10 mouse cellular contexts compared by ENCODE assay signal in genomic region chr14:31519165-31519564, GRCm38 (mm10). TPM values are rescaled to one million over a fixed set of nuclear protein-coding genes. Genes with fewer than 3 reads are reported as not detected.
DNase-seq lines count a peak whose midpoint lies in the region; ATAC-seq and TF ChIP-seq lines count a peak whose summit lies in the region.
"Had no signal": no experiment of that assay in that cellular context is flagged by ENCODE, and none has a peak within 500 bp of the region (broad histone marks: within the 10 kb centered on the region; RNA-seq: fewer than 3 reads in every experiment).

No protein-coding gene starts in this region.

- WGBS in heart, embryonic 14.5 days, result 17% methylated on average over 3 of the region's 3 CpGs
- WGBS in embryonic facial prominence, embryonic 14.5 days, result 34% methylated on average over 3 of the region's 3 CpGs
- WGBS in liver, embryonic 14.5 days (ENCODE audit: insufficient replicate concordance), result 33% methylated on average over 3 of the region's 3 CpGs

- 0 out of 4 replicates have a peak, but pooled peaks cover 0 to 3% of the 10 kb centered on the region in 2 experiments for H3K4me1 ChIP-seq in heart, embryonic 14.5 days (ENCODE audit: control insufficient read depth in 2 of 2, insufficient read depth in 2 of 2, low read length in 2 of 2)
- H3K4me1 ChIP-seq in MEL (ENCODE audit: control insufficient read depth in 1 of 2, insufficient read depth in 2 of 2, low read length in 2 of 2), result no peaks in the 10 kb centered on the region
- H3K4me1 ChIP-seq in embryonic facial prominence, embryonic 14.5 days (ENCODE audit: control insufficient read depth, insufficient read depth, low read length), result no peaks in the 10 kb centered on the region; the same call in 1 of the 2 replicates
- H3K4me1 ChIP-seq in liver, embryonic 14.5 days (replicated peaks; ENCODE audit: control insufficient read depth in 2 of 2, insufficient read depth in 2 of 2, low read length in 1 of 2), result no peaks in the 10 kb centered on the region
- H3K4me1 ChIP-seq: embryonic facial prominence, embryonic 15.5 days; midbrain, embryonic 13.5 days had no signal

- peaks cover 7% of the 10 kb centered on the region; the same call in 1 of the 2 replicates for H3K9me3 ChIP-seq in heart, embryonic 14.5 days (ENCODE audit: control insufficient read depth, low read length)
- H3K9me3 ChIP-seq in MEL (replicated peaks; ENCODE audit: insufficient read depth, low read length), result no peaks in the 10 kb centered on the region
- H3K9me3 ChIP-seq in embryonic facial prominence, embryonic 14.5 days (ENCODE audit: control insufficient read depth, low read length), result 0 out of 2 replicates have a peak, but pooled peaks cover 8% of the 10 kb centered on the region
- no peaks in the 10 kb centered on the region for H3K9me3 ChIP-seq in liver, embryonic 14.5 days (ENCODE audit: control insufficient read depth, low read length)
- H3K9me3 ChIP-seq: embryonic facial prominence, embryonic 15.5 days had no signal

- no peaks in the 10 kb centered on the region for H3K79me2 ChIP-seq in MEL (ENCODE audit: control insufficient read depth, insufficient read depth, low read length, poor library complexity)

- TF ChIP-seq RAD21 in MEL (IDR thresholded peaks at IDR 0.05; ENCODE audit: low read depth, low read length), result peak; percentile 24

- ATAC-seq in heart, embryonic 14.5 days (ENCODE audit: insufficient number of reproducible peaks, insufficient read depth, low FRiP score, low read depth), result no peak
- ATAC-seq in embryonic facial prominence, embryonic 14.5 days (ENCODE audit: low read depth), result no peak
- no peak for ATAC-seq in liver, embryonic 14.5 days (ENCODE audit: insufficient read depth)
- no peak for ATAC-seq in inflammation-experienced regulatory T-cells, adult 6 months
- ATAC-seq: midbrain, embryonic 13.5 days had no signal

- H3K4me2 ChIP-seq in heart, embryonic 14.5 days (ENCODE audit: low read length), result peak overlapping the region; percentile 31
- no peak overlapping the region for H3K4me2 ChIP-seq in embryonic facial prominence, embryonic 14.5 days (ENCODE audit: low read depth, low read length)
- H3K4me2 ChIP-seq in liver, embryonic 14.5 days (ENCODE audit: low read depth), result peak overlapping the region; percentile 23; the same call in 1 of the 2 replicates
- H3K4me2 ChIP-seq: embryonic facial prominence, embryonic 15.5 days; midbrain, embryonic 13.5 days had no signal

- TF ChIP-seq POLR2A in MEL (IDR thresholded peaks at IDR 0.05; ENCODE audit: control insufficient read depth in 1 of 2, insufficient read depth in 1 of 2, low read depth in 1 of 2, low read length in 2 of 2, poor library complexity in 1 of 2), result no peak

- no peaks in the 10 kb centered on the region for H3K27me3 ChIP-seq in heart, embryonic 14.5 days (ENCODE audit: control insufficient read depth, insufficient read depth, low read length)
- H3K27me3 ChIP-seq in MEL (ENCODE audit: control insufficient read depth in 1 of 2, insufficient read depth in 2 of 2, low read length in 2 of 2), result no peaks in the 10 kb centered on the region
- no peaks in the 10 kb centered on the region for H3K27me3 ChIP-seq in embryonic facial prominence, embryonic 14.5 days (replicated peaks; ENCODE audit: control insufficient read depth, insufficient read depth, low read length)
- no peaks in the 10 kb centered on the region for H3K27me3 ChIP-seq in liver, embryonic 14.5 days (ENCODE audit: control insufficient read depth, insufficient read depth, low read length)
- H3K27me3 ChIP-seq: embryonic facial prominence, embryonic 15.5 days; midbrain, embryonic 13.5 days had no signal

- peak in 2 of 3 experiments; percentile 15 to 18; a peak in 3 of 6 replicates for TF ChIP-seq CTCF in MEL (IDR thresholded peaks at IDR 0.05 in 2 of 3, conservative IDR thresholded peaks at IDR 0.05 in 1 of 3; ENCODE audit: control insufficient read depth in 1 of 3, insufficient read depth in 1 of 3, low read depth in 2 of 3, low read length in 3 of 3, poor library complexity in 1 of 3, severe bottlenecking in 1 of 3)
- TF ChIP-seq CTCF in liver, embryonic 14.5 days (IDR thresholded peaks at IDR 0.05; ENCODE audit: low read depth), result peak; percentile 49; the same call in 1 of the 2 replicates

- peak overlapping the region; percentile 13; the same call in 1 of the 2 replicates for H3K9ac ChIP-seq in heart, embryonic 14.5 days (ENCODE audit: low read length)
- H3K9ac ChIP-seq in MEL (ENCODE audit: control insufficient read depth, low read depth, low read length, poor library complexity, severe bottlenecking), result no peak overlapping the region
- H3K9ac ChIP-seq in embryonic facial prominence, embryonic 14.5 days (ENCODE audit: low read depth, low read length), result no peak overlapping the region
- H3K9ac ChIP-seq in liver, embryonic 14.5 days (replicated peaks), result no peak overlapping the region
- H3K9ac ChIP-seq: embryonic facial prominence, embryonic 15.5 days; midbrain, embryonic 13.5 days had no signal

- no peak for DNase-seq in heart, adult 8-10 months (ENCODE audit: low spot score)
- DNase-seq in MEL (ENCODE audit: low read depth, low spot score), result no peak
- peak; percentile 55 for DNase-seq in embryonic facial prominence, embryonic 14.5 days (ENCODE audit: low spot score)
- no peak for DNase-seq in liver, embryonic 14.5 days (ENCODE audit: low read depth in 3 of 3, low spot score in 3 of 3)
- no peak for DNase-seq in natural killer cell, adult 2 months (ENCODE audit: low spot score in 2 of 2)
- no peak for DNase-seq in Muller cell, postnatal 12 days (ENCODE audit: inconsistent ontology term)

- TF ChIP-seq EP300 in MEL (IDR thresholded peaks at IDR 0.05; ENCODE audit: low read depth in 1 of 2, low read length in 2 of 2), result no peak
- TF ChIP-seq EP300 in liver, embryonic 14.5 days (IDR thresholded peaks at IDR 0.05; ENCODE audit: low read depth), result no peak

- H3K4me3 ChIP-seq in heart, embryonic 14.5 days (ENCODE audit: control insufficient read depth in 1 of 2, insufficient read depth in 1 of 2, low read depth in 1 of 2, low read length in 2 of 2), result no peak overlapping the region
- no peak overlapping the region for H3K4me3 ChIP-seq in MEL (ENCODE audit: control insufficient read depth in 1 of 2, insufficient read depth in 1 of 2, low read depth in 2 of 2, low read length in 2 of 2)
- H3K4me3 ChIP-seq in embryonic facial prominence, embryonic 14.5 days (ENCODE audit: low read depth, low read length), result no peak overlapping the region
- no peak overlapping the region for H3K4me3 ChIP-seq in liver, embryonic 14.5 days (ENCODE audit: insufficient read depth in 1 of 2, low read depth in 2 of 2, low read length in 2 of 2)
- H3K4me3 ChIP-seq: embryonic facial prominence, embryonic 15.5 days; midbrain, embryonic 13.5 days had no signal

- no peak overlapping the region for H3K27ac ChIP-seq in heart, embryonic 14.5 days (replicated peaks in 1 of 2; ENCODE audit: control insufficient read depth in 1 of 2, insufficient read depth in 1 of 2, low read depth in 2 of 2, low read length in 2 of 2)
- no peak overlapping the region for H3K27ac ChIP-seq in MEL (ENCODE audit: control insufficient read depth, low read depth, low read length)
- H3K27ac ChIP-seq in embryonic facial prominence, embryonic 14.5 days (replicated peaks; ENCODE audit: low read depth, low read length), result no peak overlapping the region
- H3K27ac ChIP-seq in liver, embryonic 14.5 days, result no peak overlapping the region
- H3K27ac ChIP-seq: embryonic facial prominence, embryonic 15.5 days; midbrain, embryonic 13.5 days had no signal

- H3K36me3 ChIP-seq in heart, embryonic 14.5 days (ENCODE audit: control insufficient read depth, insufficient read depth, low read length), result no peaks in the 10 kb centered on the region; the same call in 1 of the 2 replicates
- H3K36me3 ChIP-seq in MEL (ENCODE audit: control insufficient read depth in 1 of 2, insufficient read depth in 2 of 2, low read length in 2 of 2), result no peaks in the 10 kb centered on the region
- H3K36me3 ChIP-seq in embryonic facial prominence, embryonic 14.5 days (ENCODE audit: control insufficient read depth, insufficient read depth, low read length), result no peaks in the 10 kb centered on the region
- H3K36me3 ChIP-seq in liver, embryonic 14.5 days (replicated peaks; ENCODE audit: control insufficient read depth, insufficient read depth, low read depth), result no peaks in the 10 kb centered on the region
- H3K36me3 ChIP-seq: embryonic facial prominence, embryonic 15.5 days; midbrain, embryonic 13.5 days had no signal

TF ChIP-seq in MEL, 35 proteins besides CTCF, POLR2A, EP300 and RAD21 (continues in another document):
- no peak for TF ChIP-seq CHD1 (IDR thresholded peaks at IDR 0.05; ENCODE audit: low read depth, low read length)
- no peak for TF ChIP-seq POLR2AphosphoS5 (IDR thresholded peaks at IDR 0.05; ENCODE audit: borderline replicate concordance, low read depth, low read length)
- TF ChIP-seq ZNF384 (IDR thresholded peaks at IDR 0.05; ENCODE audit: low read depth, low read length), result no peak
- no peak for TF ChIP-seq USF1 (IDR thresholded peaks at IDR 0.05; ENCODE audit: low read depth, low read length)
- no peak for TF ChIP-seq NELFE (IDR thresholded peaks at IDR 0.05; ENCODE audit: low read depth, low read length)

RNA-seq across cellular contexts. Expression of gene Mettl6, which starts 24.3 kb away (rescaled TPM):
- polyA plus RNA-seq in heart, embryonic 14.5 days (2014; fragmentation: Nextera tagmentation; extraction: Ambion mirVana), result 36.6 and 40.7 TPM in 2 replicates
- total RNA-seq in heart, adult 8-10 months (2022), result 10 to 100 TPM in 3 of 4 experiments, 1 to 10 TPM in 1; 8.2 to 11.8 (median 10.6) TPM
- 35.6 TPM in 2 replicates for total RNA-seq in MEL (2012; rRNA removed)
- 10 to 100 TPM in 1 of 2 experiments, not detected in 1; 39.2 TPM for polyA plus RNA-seq in MEL (2012; ENCODE audit: insufficient read depth in 1 of 2, insufficient read length in 2 of 2, low read depth in 1 of 2, low replicate concordance in 2 of 2, missing spikeins in 1 of 2)
- 54.0 and 58.6 TPM in 2 replicates for polyA plus RNA-seq in embryonic facial prominence, embryonic 14.5 days (2014; fragmentation: Nextera tagmentation; extraction: Ambion mirVana)
- 5.4 and 9.6 TPM in 2 replicates for polyA plus RNA-seq in liver, embryonic 14.5 days (2012; rRNA removed)
- polyA plus RNA-seq in liver, embryonic 14.5 days (2014; fragmentation: Nextera tagmentation; extraction: Ambion mirVana), result 28.9 and 30.5 TPM in 2 replicates
- polyA plus RNA-seq in inflammation-experienced regulatory T-cells, adult 6 months (2017; shearing (Covaris generic)), result 10 to 100 TPM; 64.3 to 67.8 (median 65.6) TPM

RNA-seq across cellular contexts. Expression of gene Eaf1, which starts 25.0 kb away (rescaled TPM):
- 13.1 and 13.2 TPM in 2 replicates for polyA plus RNA-seq in heart, embryonic 14.5 days (2014; fragmentation: Nextera tagmentation; extraction: Ambion mirVana)
- 10 to 100 TPM; 10.4 to 15.2 (median 11.9) TPM for total RNA-seq in heart, adult 8-10 months (2022)
- 44.4 and 50.6 TPM in 2 replicates for total RNA-seq in MEL (2012; rRNA removed)
- polyA plus RNA-seq in MEL (2012; ENCODE audit: insufficient read depth in 1 of 2, insufficient read length in 2 of 2, low read depth in 1 of 2, low replicate concordance in 2 of 2, missing spikeins in 1 of 2), result 10 to 100 TPM in 1 of 2 experiments, not detected in 1; 67.2 TPM
- 22.6 and 22.9 TPM in 2 replicates for polyA plus RNA-seq in embryonic facial prominence, embryonic 14.5 days (2014; fragmentation: Nextera tagmentation; extraction: Ambion mirVana)
- polyA plus RNA-seq in liver, embryonic 14.5 days (2012; rRNA removed), result 23.0 and 30.3 TPM in 2 replicates
- 20.9 and 23.1 TPM in 2 replicates for polyA plus RNA-seq in liver, embryonic 14.5 days (2014; fragmentation: Nextera tagmentation; extraction: Ambion mirVana)
- polyA plus RNA-seq in inflammation-experienced regulatory T-cells, adult 6 months (2017; shearing (Covaris generic)), result 10 to 100 TPM; 10.5 to 12.2 (median 10.7) TPM
